In the genomic region with DNA sequence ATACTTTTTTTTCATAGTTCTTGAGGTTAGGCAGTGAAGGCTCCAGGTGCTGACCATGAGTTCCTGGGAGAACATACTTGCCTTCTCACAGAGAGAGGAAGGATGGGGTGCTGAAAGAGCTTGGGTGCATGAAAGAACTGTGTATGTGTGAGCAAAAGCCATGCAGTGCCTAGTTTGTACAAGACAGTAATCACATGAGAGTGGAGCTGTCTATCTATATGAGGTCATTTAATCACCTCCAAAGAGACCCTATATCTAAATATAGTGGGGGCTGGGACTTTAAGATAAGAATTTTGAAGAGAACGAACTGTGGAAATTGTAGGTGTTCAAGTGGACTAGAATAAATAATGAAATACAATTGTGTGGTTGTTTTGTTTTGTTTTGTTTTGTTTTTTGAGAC, we compare ENCODE assay signal across 21 mouse cellular contexts.
"Had no signal": no experiment of that assay in that cellular context is flagged by ENCODE, and none has a peak within 500 bp of the region (broad histone marks: within the 10 kb centered on the region; RNA-seq: fewer than 3 reads in every experiment).

No protein-coding gene starts in this region.

- H3K36me3 ChIP-seq: midbrain, embryonic 15.5 days; neural tube, embryonic 15.5 days had no signal

- DNase-seq: kidney, adult 2 months; kidney, postnatal 25 days; layer of hippocampus, postnatal 36 days; lung, adult 18-20 months; lung, postnatal 10 days; lung, postnatal 36 days; right cerebral cortex, adult 18-20 months; right cerebral cortex, postnatal 14 days; right cerebral cortex, postnatal 4 days; thymus, adult 2 months; thymus, postnatal 25 days had no signal

- H3K9ac ChIP-seq: lung, embryonic 15.5 days; midbrain, embryonic 12.5 days; midbrain, embryonic 15.5 days; neural tube, embryonic 12.5 days; neural tube, embryonic 15.5 days had no signal

- H3K27me3 ChIP-seq: lung, embryonic 15.5 days; midbrain, embryonic 12.5 days; midbrain, embryonic 15.5 days; neural tube, embryonic 12.5 days; neural tube, embryonic 15.5 days had no signal

- H3K4me2 ChIP-seq: lung, embryonic 15.5 days; midbrain, embryonic 12.5 days; midbrain, embryonic 15.5 days; neural tube, embryonic 12.5 days; neural tube, embryonic 15.5 days had no signal

- H3K9me3 ChIP-seq: lung, embryonic 15.5 days; midbrain, embryonic 12.5 days; midbrain, embryonic 15.5 days; neural tube, embryonic 12.5 days; neural tube, embryonic 15.5 days had no signal

- H3K4me1 ChIP-seq: midbrain, embryonic 15.5 days had no signal

- H3K4me3 ChIP-seq: layer of hippocampus, adult 2 months; left cerebral cortex, adult 2 months; lung, embryonic 15.5 days; midbrain, embryonic 12.5 days; midbrain, embryonic 15.5 days; neural tube, embryonic 12.5 days; neural tube, embryonic 15.5 days had no signal

- ATAC-seq: intestine, postnatal 0 days; midbrain, embryonic 15.5 days had no signal

- H3K27ac ChIP-seq: kidney, postnatal 0 days; layer of hippocampus, adult 2 months; left cerebral cortex, adult 2 months; lung, embryonic 15.5 days; midbrain, embryonic 12.5 days; midbrain, embryonic 15.5 days; neural tube, embryonic 12.5 days; neural tube, embryonic 15.5 days; stomach, postnatal 0 days had no signal
